Mouse (Mus musculus) heart, adult 2 months (tissue): ENCODE measurements around the gene Sds.

Experiments used
- CTCF ChIP-seq: fragments of 200-600 bp; IDR thresholded peaks from 2 replicates; pipeline ENCODE4 v1.8.1; 2022; ENCODE audit warnings: antibody characterized with exemption, mild to moderate bottlenecking, moderate library complexity
- EP300 ChIP-seq: fragments of 200-500 bp; IDR thresholded peaks from 2 replicates; pipeline ENCODE4 v1.6.1; 2011; ENCODE audit warnings: low read depth, low read length, control low read depth; ENCODE audit not compliant: insufficient read depth

DNA sequence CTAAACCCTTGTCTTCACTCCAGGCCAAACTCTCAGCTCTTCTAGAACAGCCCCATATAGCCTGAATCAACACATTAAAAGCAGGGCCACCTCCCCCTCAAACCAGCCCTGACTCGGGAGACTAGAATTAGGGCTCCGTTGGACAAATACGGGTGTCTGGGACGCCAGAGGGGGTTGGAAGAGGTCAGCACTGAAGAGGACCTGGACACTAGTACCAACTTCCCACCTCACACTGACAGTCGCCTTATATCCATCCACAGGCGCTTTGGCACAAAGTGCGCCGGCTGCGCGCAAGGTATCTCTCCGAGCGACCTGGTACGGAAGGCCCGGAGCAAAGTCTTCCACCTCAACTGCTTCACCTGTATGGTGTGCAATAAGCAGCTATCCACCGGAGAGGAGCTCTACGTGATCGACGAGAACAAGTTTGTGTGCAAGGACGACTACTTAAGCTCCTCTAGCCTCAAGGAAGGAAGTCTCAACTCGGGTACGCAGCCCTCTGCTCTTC is 42.0 kb upstream of the Sds start:
- no peak for TF ChIP-seq EP300
- no peak for TF ChIP-seq CTCF
